Mouse (Mus musculus): ENCODE measurements around the gene Odr4.

Odr4 gene

DNA sequence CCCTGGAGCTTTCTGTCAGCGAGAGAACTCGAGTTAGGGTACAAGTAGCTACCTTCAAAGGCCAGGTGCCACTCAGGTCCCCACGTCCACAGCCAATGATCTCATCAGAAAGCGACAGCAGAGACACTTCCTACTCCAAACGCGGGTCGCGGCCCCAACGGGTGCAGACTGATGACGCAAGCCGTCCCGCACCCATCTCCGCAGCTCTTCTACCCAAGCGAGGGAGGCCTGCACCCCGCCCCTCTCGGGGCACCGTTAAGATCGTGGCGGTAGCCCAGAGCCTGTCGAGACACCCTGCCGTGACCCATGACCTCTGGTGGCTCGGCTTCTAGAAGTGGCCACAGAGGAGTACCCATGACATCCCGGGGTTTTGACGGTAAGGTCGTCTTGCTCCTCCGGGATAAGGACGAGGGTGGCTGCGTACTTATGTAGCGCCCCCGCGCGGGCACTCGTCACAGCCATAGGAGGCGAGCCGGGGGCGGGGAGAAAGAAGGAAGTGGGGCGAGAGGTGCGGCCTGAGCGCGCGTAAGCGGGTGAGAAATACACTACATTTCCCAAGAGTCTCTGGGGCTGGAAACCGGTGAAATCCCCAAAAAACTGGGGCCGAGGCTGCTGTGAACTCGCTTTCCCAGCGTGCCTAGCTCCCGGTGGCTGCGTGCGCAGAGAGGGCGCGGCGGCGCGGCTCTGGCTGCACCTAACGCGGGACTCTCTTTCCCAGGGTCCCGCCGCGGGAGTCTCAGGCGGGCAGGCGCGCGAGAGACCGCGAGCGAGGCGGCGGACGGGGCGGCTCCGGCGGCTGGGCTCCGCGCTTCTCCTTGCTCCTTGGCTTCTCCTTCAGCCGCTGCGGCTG lies at the start of gene Odr4, which contains the start of gene Tpr:
TSS of gene Odr4 (minus strand) at position 443 of the 850 bp plus-strand sequence.
TSS of gene Tpr (plus strand) at position 201 of the 850 bp plus-strand sequence.
- DNase-seq (ENCODE audit: low read depth, low spot score), result peak; percentile 97

DNA sequence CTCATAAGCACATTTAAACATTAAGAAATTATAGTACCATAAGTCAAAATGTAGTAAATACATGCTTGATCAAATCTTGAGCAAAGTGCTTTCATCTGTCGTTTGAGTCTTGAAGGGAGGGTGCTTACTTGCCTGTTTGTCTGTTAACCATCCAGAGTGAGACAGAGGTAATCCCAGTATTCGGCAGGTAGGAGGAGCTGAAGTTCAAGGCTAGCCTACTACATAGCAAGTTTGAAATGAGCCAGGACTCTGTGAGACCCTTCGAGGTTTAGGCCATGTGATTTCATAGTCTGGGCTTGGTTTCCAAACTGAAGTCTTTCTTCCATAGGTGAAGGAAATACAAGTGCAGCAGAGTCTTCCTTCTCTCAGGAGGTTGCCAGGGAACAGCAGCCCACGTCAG lies 48.9 kb upstream of the Odr4 start:
- no peak for DNase-seq (ENCODE audit: low read depth, low spot score)

DNA sequence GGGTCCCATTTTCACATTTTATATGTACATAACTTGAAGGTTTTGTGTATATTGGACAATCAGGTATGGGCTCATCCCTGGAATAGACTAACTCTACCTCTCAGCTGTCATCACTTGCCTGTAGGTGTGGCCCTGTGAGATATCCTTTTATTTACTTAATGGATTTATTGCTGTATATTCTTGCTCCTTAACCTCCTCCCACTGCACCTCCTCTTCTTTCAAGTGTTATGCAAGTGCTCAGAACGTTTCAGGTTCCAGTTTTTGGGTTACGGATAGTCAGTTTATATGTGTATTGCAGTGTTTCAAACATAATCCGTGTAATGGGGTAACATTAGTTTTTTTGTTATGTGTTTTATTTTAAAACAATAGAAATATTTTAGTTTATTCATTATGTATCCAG lies 45.8 kb upstream of the Odr4 start:
- no peak for DNase-seq (ENCODE audit: low read depth, low spot score)

DNA sequence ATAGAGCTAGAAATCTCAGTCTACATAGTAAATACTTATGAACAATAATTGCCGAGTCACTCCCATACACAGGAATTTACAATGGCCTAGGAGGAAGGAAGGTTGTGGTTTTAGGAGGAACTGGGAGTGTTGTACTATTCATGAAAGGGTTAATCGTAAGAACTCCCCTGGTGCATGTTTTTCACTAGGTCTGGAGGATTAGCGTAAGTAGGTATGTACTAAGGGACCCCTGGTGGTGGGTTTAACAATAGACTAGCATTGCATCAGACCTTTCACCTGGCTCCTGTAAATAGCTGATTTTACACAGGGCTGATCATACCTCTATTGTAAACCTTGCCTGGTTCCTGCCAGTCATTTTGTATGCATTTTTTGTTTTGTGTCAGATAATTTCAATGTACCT lies 33.3 kb upstream of the Odr4 start:
- no peak for DNase-seq (ENCODE audit: low read depth, low spot score)

DNA sequence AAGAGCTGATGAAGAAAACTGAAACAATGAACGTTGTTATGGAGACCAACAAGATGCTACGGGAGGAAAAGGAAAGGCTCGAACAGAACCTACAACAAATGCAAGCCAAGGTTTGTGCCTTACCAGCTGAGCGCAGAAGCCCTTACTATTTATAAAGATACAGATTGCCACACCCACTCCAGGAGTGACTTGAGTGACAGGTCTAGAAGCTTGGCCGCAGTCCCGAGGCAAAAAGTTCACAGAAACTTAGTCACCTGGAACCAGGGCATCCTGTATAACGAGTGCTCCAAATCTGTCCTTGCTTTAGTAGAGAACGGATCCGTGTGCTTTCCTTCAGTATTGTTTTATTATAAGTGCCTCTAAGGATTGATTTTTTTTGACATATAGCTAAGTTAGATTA lies 32.8 kb upstream of the Odr4 start:
- no peak for DNase-seq (ENCODE audit: low read depth, low spot score)

DNA sequence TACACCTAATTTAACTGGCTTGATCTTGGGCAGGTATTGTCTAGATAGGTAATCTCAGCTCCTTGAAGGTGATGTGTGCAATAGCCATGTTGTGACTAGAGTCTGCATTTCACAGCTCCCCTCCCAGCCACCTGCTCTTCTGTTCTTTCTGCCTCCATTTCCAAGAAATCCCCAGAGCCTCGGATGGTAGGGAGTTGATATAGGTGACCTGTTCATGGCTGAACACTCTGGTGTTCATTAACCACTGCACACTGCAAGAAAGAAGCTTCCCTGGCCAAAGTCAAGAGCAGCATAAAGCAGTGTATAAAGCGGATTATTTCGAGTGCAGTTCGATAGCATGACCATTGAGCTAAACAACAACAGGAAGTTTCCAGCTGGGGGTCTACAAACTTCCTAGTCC lies 25.5 kb upstream of the Odr4 start:
- no peak for DNase-seq (ENCODE audit: low read depth, low spot score)

DNA sequence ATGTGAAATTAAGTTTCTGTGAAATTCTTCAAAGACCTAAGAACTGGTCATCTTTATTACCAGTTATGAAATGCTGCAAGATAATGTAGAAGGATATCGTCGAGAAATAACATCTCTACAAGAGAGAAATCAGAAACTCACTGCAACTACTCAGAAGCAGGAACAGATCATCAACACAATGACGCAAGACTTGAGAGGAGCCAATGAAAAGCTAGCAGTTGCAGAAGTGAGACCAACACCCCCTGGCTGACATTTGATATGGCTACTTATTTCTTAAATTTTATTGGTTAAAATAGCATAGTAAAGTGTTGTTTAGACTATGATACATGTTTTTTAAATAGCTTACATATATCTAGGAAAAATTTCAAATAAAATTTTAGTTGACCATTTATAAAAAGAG lies 23.1 kb upstream of the Odr4 start:
- DNase-seq (ENCODE audit: low read depth, low spot score), result no peak

DNA sequence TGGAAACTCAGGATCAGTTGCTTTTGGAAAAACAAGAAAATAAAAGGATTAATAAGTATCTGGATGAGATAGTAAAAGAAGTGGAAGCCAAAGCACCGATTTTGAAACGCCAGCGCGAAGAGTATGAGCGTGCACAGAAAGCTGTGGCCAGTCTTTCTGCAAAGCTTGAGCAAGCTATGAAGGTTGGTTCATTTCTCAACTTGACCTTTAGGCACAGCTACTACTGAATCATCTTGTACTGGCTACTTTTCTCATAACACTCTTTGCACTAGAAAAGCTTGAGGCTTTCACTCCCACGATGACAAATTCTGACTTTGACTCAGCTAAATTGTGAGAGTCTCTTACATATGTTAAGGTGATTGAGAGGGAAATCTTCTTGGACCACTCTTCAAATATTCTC lies 17.1 kb upstream of the Odr4 start:
- DNase-seq (ENCODE audit: low read depth, low spot score), result no peak

DNA sequence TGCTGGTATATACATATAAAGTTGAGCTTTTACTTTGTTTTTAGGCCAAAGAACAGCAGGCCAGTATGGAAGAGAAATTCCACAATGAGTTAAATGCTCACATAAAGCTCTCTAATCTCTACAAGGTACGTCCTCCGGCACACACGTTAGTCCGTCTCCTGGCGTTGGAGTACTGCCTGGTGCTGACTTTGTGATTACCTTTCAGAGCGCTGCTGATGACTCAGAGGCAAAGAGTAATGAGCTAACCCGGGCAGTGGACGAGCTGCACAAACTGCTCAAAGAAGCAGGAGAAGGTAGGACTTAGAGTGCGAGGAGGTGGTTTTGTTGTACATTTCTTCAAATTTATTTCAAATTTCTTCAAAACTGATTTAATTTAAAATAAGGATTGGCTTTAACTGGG lies 14.4 kb upstream of the Odr4 start:
- DNase-seq (ENCODE audit: low read depth, low spot score), result no peak

DNA sequence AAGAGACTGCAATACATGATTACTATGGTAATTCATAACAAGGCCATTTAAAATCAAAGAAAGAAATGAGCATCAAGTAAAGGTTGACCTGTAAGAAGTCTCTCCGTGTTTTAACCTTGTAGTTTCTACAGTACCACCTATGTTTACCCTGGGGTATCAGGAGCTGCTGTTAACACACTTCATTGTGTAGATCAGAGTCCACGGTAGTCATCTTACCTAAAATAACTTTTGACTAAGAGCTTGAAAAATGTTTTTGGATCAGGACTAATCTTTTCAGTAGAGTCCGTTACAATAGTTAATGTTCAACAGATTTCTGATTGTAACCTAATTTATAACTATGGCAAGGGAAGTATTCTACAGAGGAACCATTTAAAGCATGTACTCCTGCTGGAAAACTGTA lies 11.7 kb upstream of the Odr4 start:
- DNase-seq (ENCODE audit: low read depth, low spot score), result no peak

DNA sequence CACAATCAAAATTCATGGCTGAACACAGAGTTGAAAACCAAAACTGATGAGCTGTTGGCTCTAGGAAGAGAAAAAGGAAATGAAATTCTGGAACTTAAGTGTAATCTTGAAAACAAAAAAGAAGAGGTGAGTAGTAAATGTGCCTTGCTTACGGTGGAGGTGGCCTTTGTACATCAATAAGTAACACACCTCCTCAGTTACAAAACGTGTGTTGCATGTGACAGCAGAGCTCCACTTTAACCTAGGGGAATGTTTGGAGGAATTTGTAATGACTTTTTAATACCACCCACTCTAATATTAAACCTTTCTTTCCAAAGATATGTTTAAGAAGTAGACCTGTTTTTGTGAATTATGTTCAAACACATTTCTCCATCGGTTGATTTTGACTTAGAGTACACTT lies 11.0 kb upstream of the Odr4 start:
- DNase-seq (ENCODE audit: low read depth, low spot score), result no peak

DNA sequence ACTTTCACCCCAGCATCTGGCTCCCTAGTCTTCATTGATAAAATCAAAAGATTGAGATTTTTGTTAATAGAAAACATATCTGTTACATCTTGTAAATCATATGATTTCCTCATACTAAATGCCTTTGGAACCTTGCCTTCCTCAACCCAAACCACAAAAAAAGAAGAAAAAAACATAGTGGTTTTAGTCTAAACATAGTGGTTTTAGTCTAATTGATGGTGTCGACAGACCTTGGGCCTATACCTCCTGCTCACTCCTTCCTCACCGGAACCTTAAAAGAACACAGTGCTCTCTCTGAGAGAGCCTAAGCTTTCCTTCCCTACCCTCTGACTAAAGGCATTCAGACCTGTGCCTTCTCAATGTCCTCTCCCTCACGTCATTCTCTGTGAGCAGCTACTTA lies 3.1 kb upstream of the Odr4 start:
- no peak for DNase-seq (ENCODE audit: low read depth, low spot score)

DNA sequence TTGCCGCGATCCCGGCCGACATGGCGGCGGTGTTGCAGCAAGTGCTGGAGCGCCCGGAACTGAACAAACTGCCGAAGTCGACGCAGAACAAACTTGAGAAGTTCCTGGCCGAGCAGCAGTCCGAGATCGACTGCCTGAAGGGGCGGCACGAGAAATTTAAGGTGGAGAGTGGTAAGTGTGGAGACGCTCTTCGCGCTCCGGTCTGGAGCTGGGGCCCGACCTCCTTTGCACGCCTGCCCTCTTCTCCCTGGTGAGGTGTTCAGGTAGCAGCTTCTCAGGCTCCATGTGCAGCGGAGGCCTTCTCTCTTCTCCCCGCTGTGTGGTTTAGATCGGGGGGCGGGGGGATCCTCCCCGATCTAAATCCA lies 590 bp upstream of the Odr4 start:
- no peak for DNase-seq (ENCODE audit: low read depth, low spot score)

DNA sequence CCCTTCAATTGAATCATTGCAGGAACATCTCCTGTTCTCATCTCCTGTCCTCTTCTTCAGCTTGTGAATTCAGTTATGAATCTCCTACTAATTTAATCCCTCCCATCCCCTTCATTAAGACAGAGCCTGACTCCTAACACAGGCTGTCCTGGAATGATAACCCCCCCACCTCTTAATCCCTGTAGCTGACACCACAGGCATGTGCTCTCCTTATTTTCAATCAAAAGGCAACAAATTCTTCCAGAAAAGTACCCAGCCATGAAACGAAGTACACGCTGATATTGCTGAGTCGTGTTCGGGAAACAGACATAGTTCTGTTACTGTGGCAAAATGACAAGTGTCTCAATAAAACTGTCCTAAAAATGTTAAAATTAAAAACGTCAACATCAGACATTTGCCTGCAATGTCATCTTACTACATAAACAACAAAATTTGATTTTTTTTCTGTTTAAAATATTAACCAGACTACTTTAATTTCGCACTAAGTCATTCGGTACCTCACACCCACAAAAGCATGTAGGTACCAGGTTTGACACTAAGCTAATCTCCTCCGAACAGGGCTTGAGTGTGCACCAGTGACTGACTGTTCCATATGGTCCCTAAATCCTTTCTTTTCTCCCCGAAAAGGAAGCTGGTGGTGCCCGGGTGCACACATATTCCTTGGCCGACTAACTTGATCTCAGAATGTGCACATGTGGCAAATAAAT lies 796 bp downstream of the Odr4 start:
- no peak for DNase-seq (ENCODE audit: low read depth, low spot score)

DNA sequence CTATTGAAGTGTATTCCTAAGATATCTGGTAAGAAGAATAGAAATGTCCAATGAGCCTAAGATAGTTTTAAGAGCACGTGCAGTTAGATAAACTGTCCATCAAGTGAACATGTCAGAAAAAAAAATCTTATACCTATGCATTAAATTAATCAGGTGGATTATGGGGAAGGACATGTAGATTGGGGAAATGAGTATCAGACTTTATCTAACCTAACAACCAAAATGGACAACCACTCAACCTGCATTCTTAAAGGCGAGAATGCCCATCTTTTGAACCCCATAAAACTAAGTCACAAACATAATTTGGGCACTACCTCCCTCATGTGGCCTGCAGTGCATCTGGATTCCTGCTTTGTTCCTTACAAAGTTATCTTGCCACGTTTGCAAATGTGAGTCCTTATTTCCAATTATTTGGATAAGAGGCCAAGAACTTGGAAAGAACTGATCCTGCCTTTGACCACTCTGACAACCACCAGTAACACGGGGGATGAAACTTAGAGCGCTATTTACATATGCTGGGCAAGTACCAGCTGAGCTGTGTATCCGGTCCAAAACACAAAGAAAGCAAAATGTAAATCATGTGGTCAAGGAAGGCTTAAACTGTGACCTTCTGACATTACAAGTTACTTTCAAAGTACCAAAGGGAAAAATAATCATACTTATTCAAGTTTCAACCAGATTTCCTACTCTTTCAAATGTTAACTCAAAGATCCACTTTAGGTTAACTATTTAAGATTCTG lies 3.3 kb downstream of the Odr4 start:
- no peak for DNase-seq (ENCODE audit: low read depth, low spot score)

DNA sequence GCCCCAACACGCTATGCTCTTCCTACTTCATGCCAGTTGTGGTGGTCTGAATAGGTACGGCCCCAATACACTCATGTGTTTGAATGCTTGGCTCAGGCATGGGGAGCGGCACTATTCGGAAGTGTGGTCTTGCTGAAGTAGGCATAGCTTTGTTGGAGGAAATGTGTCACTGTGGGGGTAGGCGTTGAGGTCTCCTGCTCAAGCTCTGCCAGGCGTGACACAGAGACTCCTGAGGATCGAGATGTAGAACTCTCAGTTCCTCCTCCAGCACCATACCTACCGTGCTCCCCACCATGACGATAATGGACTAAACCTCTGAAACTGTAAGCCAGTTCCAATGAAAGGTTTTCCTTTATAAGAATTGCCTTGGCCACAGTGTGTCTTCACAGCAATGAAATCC lies 5.3 kb downstream of the Odr4 start:
- DNase-seq (ENCODE audit: low read depth, low spot score), result no peak

DNA sequence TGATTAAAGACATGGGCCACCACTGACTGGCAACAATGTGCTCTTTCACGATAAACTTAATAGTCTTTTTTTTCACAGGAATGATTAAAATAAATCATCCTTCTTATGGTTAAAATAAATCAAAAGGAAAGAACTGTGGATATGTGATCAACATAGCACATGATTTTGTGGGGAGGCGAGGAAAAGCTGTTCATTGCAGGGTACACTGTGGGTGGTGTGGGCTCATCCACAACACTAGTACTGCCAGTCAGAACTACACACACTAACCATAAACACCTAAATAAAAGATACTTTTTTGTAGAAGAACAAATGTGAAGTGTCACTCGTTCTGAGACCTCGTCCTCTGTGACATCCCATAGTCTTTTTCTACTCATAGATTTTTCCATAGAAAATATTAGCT lies 8.7 kb downstream of the Odr4 start:
- DNase-seq (ENCODE audit: low read depth, low spot score), result no peak

DNA sequence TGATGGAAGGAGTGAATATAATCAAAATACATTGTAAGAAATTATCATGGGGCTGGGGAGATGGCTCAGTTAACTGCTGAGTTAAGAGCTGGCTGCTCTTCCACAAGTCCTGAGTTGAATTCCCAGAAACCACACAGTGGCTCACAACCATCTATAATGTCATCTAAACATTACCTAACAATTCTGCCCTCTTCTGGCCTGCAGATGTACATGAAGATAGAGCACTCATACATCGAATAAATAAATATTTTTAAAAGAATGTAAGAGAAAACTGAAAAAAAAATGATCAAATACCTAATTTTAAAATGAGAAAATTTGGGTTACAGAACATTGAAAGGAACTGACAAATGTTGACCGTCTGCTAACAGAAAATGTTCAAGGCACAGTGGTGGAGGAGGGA lies 18.6 kb downstream of the Odr4 start:
- no peak for DNase-seq (ENCODE audit: low read depth, low spot score)

DNA sequence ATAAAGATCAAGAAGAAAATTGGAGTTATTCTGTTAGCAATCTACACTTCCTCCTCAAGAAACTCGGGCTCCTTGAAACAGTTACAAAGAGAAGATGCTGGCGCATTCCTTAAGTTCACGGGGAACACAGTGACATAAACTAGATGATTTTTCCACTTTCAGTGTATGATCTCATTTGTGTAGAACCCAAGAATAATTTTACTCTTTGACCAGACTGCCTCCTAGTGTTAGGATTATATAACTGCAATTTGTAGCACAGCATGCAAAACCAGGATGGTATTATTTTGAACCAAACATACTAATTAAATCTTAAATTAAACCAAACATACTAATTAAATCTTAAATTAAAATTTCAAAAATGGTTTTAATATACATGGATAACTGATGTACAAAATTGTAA lies 20.0 kb downstream of the Odr4 start:
- DNase-seq (ENCODE audit: low read depth, low spot score), result no peak

DNA sequence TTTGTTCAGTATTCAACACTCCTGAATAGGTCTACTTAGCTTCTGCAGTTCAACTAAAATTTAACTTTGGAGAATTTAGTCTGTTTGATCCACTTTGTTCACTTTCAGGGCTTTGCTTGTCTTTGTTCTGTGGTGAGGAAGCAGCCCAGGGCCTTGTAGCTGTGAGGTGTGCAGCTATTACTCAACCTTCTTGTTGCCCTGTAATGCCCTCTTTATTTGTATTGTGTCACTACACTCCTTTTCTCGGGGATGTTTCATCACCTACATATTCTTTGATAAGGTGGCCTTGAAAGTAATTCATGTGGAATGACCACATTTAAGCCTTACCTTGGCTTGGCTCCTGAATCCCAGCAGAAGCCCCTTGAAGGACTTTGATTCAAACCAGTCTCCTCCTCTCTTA lies 32.0 kb downstream of the Odr4 start:
- no peak for DNase-seq (ENCODE audit: low read depth, low spot score)

DNA sequence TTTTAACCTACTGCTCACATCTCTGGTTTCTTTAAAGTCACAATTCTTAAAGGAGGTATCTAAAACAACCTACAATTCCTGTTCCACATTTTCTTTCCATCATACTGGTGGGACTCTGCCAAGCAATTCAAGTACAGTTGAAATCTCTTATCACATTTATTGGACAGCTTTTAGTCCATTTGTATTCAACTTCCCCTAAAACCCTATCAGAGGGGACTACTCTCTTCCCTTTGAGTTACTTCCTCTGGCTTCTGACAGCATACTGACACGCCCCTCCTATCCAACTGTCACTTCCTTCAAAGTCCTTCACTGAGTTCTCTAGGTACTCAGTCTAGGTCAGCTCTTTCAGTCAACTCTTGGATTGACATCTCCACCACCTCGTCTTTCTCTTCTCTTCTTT lies 57.8 kb downstream of the Odr4 start:
- DNase-seq (ENCODE audit: low read depth, low spot score), result no peak

DNA sequence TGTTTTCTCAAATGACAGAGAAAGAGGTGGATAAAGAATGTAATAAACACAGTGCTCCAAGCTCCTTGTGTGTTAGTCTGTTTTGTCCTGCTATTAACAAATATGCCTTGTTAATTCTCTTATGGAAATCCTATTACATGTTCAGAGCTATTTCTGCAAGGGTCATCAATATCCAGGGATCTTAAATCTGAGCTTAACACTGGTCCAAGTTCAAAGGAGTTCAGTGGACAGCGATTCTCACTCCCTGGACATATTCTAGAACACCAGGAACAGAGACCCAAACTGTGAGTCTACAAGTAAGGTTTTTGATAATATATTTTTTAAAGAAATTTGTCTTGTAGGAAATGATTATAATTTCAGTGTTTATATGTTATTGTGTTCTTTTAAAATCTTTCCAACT lies 73.7 kb downstream of the Odr4 start, which contains the start of gene Pdc:
TSS of gene Pdc (plus strand) at position 213 of the 400 bp plus-strand sequence.
- DNase-seq (ENCODE audit: low read depth, low spot score), result no peak

Data from c-Kit-negative CD71-positive TER-119-positive erythroid progenitor cells, embryonic 14.5 days (primary cell).